Mouse (Mus musculus) embryonic facial prominence, embryonic 14.5 days (tissue): ENCODE measurements at regions not wholly inside any gene's neighbourhood (a gene's known extent, or its start where the extent isn't known, plus 50 kb on each side); places are given as distances from the start of the nearest gene placed in this dataset.
A peak's percentile ranks its signal among the peaks of the same experiment; 100 is the strongest.

Experiments used
- ATAC-seq: fragments of 200-750 bp; cut with Nextera tagmentation; 2 replicates; pipeline ENCODE4 v1.8.0; 2017; ENCODE audit warnings: low read depth, moderate number of reproducible peaks, moderate TSS enrichment
- DNase-seq: peaks from one replicate; pipeline ENCODE4 v3.0.0-alpha.2; 2015; ENCODE audit warnings: low spot score
- H3K27ac ChIP-seq: fragments of 300-500 bp; sonication (generic); replicated peaks from 2 replicates; pipeline ENCODE4 v1.5.1; 2014; ENCODE audit warnings: low read depth, mild to moderate bottlenecking, low read length, moderate library complexity
- H3K27me3 ChIP-seq: fragments of 300-500 bp; sonication (generic); replicated peaks from 2 replicates; pipeline ENCODE4 v1.6.1; 2014; ENCODE audit warnings: low read length; ENCODE audit not compliant: control insufficient read depth, insufficient read depth
- H3K36me3 ChIP-seq: fragments of 300-500 bp; sonication (generic); 2 replicates; pipeline ENCODE4 v1.6.1; 2014; ENCODE audit warnings: low read length, mixed read lengths; ENCODE audit not compliant: control insufficient read depth, insufficient read depth
- H3K4me1 ChIP-seq: fragments of 300-500 bp; sonication (generic); 2 replicates; pipeline ENCODE4 v1.6.1; 2014; ENCODE audit warnings: antibody characterized with exemption, low read length; ENCODE audit not compliant: control insufficient read depth, insufficient read depth
- H3K4me2 ChIP-seq: fragments of 300-500 bp; sonication (generic); 2 replicates; pipeline ENCODE4 v1.6.1; 2014; ENCODE audit warnings: low read depth, mild to moderate bottlenecking, low read length, moderate library complexity, mixed read lengths
- H3K4me3 ChIP-seq: fragments of 300-500 bp; sonication (generic); 2 replicates; pipeline ENCODE4 v1.5.1; 2014; ENCODE audit warnings: low read depth, mild to moderate bottlenecking, low read length
- H3K9ac ChIP-seq: fragments of 300-500 bp; sonication (generic); 2 replicates; pipeline ENCODE4 v1.6.1; 2014; ENCODE audit warnings: low read depth, mild to moderate bottlenecking, low read length, moderate library complexity, mixed read lengths
- H3K9me3 ChIP-seq: fragments of 300-500 bp; sonication (generic); 2 replicates; pipeline ENCODE4 v1.6.1; 2016; ENCODE audit warnings: low read length; ENCODE audit not compliant: control insufficient read depth
- WGBS: fragments of 180-500 bp; shearing (Covaris S2); extraction: QIAGEN DNeasy Blood & Tissue Kit; methylation state at CpG from one replicate; pipeline ENCODE4 v1.1.7; 2014; 5-methylcytosine and 5-hydroxymethylcytosine counted together

- DNase-seq, result peak; percentile 72
- Histone ChIP-seq H3K27me3 (no peaks in the 10 kb centered on the region), H3K4me2 (no peak overlapping the region; the same call in 1 of the 2 replicates), H3K4me1 (peaks cover 8% of the 10 kb centered on the region; the same call in 1 of the 2 replicates), H3K9me3 (peaks cover 1% of the 10 kb centered on the region; the same call in 1 of the 2 replicates), H3K9ac (no peak overlapping the region), H3K4me3 (no peak overlapping the region), H3K36me3 (no peaks in the 10 kb centered on the region), H3K27ac (0 out of 2 replicates have a peak overlapping the region, but pooled peaks have one; percentile 18)
- 23% methylated on average over 8 of the region's 8 CpGs for WGBS
- ATAC-seq, result peak; percentile 75; the same call in 1 of the 2 replicates
Measured at GRCm38 (mm10) chr10:56893210-56893705, 516.1 kb downstream of the Gja1 start.

- 78% methylated on average over 5 of the region's 5 CpGs for WGBS
- ATAC-seq, result no peak
Measured at GRCm38 (mm10) chr10:56899640-56900274, 522.6 kb downstream of the Gja1 start.

GRCm38 (mm10) chr10:56900914-56901313 is 523.8 kb downstream of the Gja1 start:
- no peak overlapping the region for H3K4me3 ChIP-seq
- no peak overlapping the region for H3K27ac ChIP-seq
- no peak overlapping the region for H3K9ac ChIP-seq
- 87% methylated on average over 6 of the region's 6 CpGs for WGBS
- H3K27me3 ChIP-seq, result no peaks in the 10 kb centered on the region
- H3K4me1 ChIP-seq, result no peaks in the 10 kb centered on the region
- H3K4me2 ChIP-seq, result no peak overlapping the region
- DNase-seq, result no peak
- no peaks in the 10 kb centered on the region for H3K9me3 ChIP-seq
- ATAC-seq, result no peak
- H3K36me3 ChIP-seq, result no peaks in the 10 kb centered on the region

More at GRCm38 (mm10) chr10:56899640-56900274, 522.6 kb downstream of the Gja1 start:
- no peaks in the 10 kb centered on the region for H3K27me3 ChIP-seq
- no peaks in the 10 kb centered on the region for H3K36me3 ChIP-seq
- H3K4me3 ChIP-seq, result no peak overlapping the region
- no peaks in the 10 kb centered on the region for H3K4me1 ChIP-seq
- H3K27ac ChIP-seq, result no peak overlapping the region
- DNase-seq, result no peak
- no peak overlapping the region for H3K9ac ChIP-seq
- H3K4me2 ChIP-seq, result no peak overlapping the region
- H3K9me3 ChIP-seq, result no peaks in the 10 kb centered on the region

- no peak overlapping the region for H3K27ac ChIP-seq
- 94% methylated on average over 1 of the region's 1 CpGs for WGBS
- no peak for DNase-seq
Measured at GRCm38 (mm10) chr10:56912711-56913110, 535.6 kb downstream of the Gja1 start.

GRCm38 (mm10) chr10:56914103-56914502 is 537.0 kb downstream of the Gja1 start:
- no peaks in the 10 kb centered on the region for H3K27me3 ChIP-seq
- H3K27ac ChIP-seq, result no peak overlapping the region; the same call in none of the 2 replicates
- no peak for ATAC-seq
- DNase-seq, result no peak
- no peaks in the 10 kb centered on the region for H3K9me3 ChIP-seq
- H3K4me3 ChIP-seq, result no peak overlapping the region
- no peak overlapping the region for H3K4me2 ChIP-seq
- H3K4me1 ChIP-seq, result no peaks in the 10 kb centered on the region
- no peak overlapping the region for H3K9ac ChIP-seq
- WGBS, result 67% methylated on average over 5 of the region's 5 CpGs
- H3K36me3 ChIP-seq, result no peaks in the 10 kb centered on the region

More at GRCm38 (mm10) chr10:56912711-56913110, 535.6 kb downstream of the Gja1 start:
- H3K36me3 ChIP-seq, result no peaks in the 10 kb centered on the region
- no peak for ATAC-seq
- H3K4me1 ChIP-seq, result no peaks in the 10 kb centered on the region
- H3K4me3 ChIP-seq, result no peak overlapping the region
- H3K9me3 ChIP-seq, result no peaks in the 10 kb centered on the region
- H3K4me2 ChIP-seq, result no peak overlapping the region
- no peak overlapping the region for H3K9ac ChIP-seq
- no peaks in the 10 kb centered on the region for H3K27me3 ChIP-seq

GRCm38 (mm10) chr10:56918412-56918811 is 541.3 kb downstream of the Gja1 start:
- H3K9me3 ChIP-seq, result no peaks in the 10 kb centered on the region
- no peak overlapping the region for H3K27ac ChIP-seq
- ATAC-seq (no peak), DNase-seq (no peak)
- 88% methylated on average over 5 of the region's 5 CpGs for WGBS
- no peak overlapping the region for H3K9ac ChIP-seq
- H3K4me2 ChIP-seq, result no peak overlapping the region
- H3K4me1 ChIP-seq, result peaks cover 9% of the 10 kb centered on the region; the same call in 1 of the 2 replicates
- no peak overlapping the region for H3K4me3 ChIP-seq
- H3K36me3 ChIP-seq, result no peaks in the 10 kb centered on the region
- H3K27me3 ChIP-seq, result no peaks in the 10 kb centered on the region

GRCm38 (mm10) chr10:56920711-56921672 is 543.9 kb downstream of the Gja1 start:
- Histone ChIP-seq H3K9ac (no peak overlapping the region; the same call in 1 of the 2 replicates), H3K27me3 (no peaks in the 10 kb centered on the region), H3K4me3 (no peak overlapping the region; the same call in 1 of the 2 replicates), H3K36me3 (no peaks in the 10 kb centered on the region), H3K27ac (peak overlapping the region; percentile 56), H3K9me3 (no peaks in the 10 kb centered on the region), H3K4me1 (peaks cover 9% of the 10 kb centered on the region; the same call in 1 of the 2 replicates), H3K4me2 (peak overlapping the region; percentile 50)
- peak; percentile 63 for ATAC-seq
- WGBS, result 16% methylated on average over 20 of the region's 20 CpGs
- peak; percentile 73 for DNase-seq

- ATAC-seq (no peak), DNase-seq (no peak)
- Histone ChIP-seq H3K4me2 (no peak overlapping the region), H3K9ac (no peak overlapping the region), H3K27ac (no peak overlapping the region), H3K27me3 (no peaks in the 10 kb centered on the region), H3K4me3 (no peak overlapping the region), H3K36me3 (no peaks in the 10 kb centered on the region), H3K9me3 (no peaks in the 10 kb centered on the region), H3K4me1 (no peaks in the 10 kb centered on the region)
- WGBS, result 71% methylated on average over 4 of the region's 4 CpGs
Measured at GRCm38 (mm10) chr10:56935174-56935573, 551.0 kb upstream of the Hsf2 start.
